Mouse (Mus musculus): ENCODE measurements around the gene Msantd3. TPM values are rescaled to one million over a fixed set of nuclear protein-coding genes. Genes with fewer than 3 reads are reported as not detected.

Msantd3 gene
- polyA plus RNA-seq, 1 experiment from 2014 or later, result 2.5 TPM

DNA sequence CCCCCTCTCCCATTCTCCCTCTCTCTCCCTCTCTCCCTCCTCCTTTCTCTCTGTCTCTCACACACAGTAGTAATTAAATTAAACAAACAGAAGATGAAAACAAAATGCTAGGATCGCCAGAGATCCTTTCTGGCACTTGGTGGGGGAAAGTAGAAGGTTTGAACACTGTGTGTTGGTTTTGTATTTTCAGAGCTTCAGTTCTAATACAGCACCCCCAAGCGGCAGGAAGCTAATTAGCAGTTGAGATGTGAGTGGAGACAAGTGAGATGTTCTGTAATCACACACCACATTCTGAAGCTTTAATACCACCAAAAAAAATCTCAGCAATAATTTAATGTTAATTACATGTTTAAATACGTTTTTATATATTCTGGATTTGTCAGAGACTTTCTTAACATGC lies 16.0 kb downstream of the Msantd3 start:
- Histone ChIP-seq H3K4me2 (no peak overlapping the region), H3K9ac (no peak overlapping the region), H3K27me3 (no peaks in the 10 kb centered on the region), H3K36me3 (replicated peaks) (no peaks in the 10 kb centered on the region), H3K27ac (replicated peaks) (no peak overlapping the region), H3K4me3 (replicated peaks) (no peak overlapping the region), H3K9me3 (replicated peaks) (no peaks in the 10 kb centered on the region), H3K4me1 (replicated peaks) (no peaks in the 10 kb centered on the region)
- no peak for ATAC-seq (ENCODE audit: insufficient read depth)
- 8% methylated on average over 3 of the region's 3 CpGs for WGBS (ENCODE audit: insufficient replicate concordance)

GRCm38 (mm10) chr4:48559652-48560051 lies 19.9 kb downstream of the Msantd3 start:
- Histone ChIP-seq H3K27me3 (no peaks in the 10 kb centered on the region), H3K9me3 (replicated peaks) (no peaks in the 10 kb centered on the region), H3K4me2 (no peak overlapping the region), H3K27ac (replicated peaks) (no peak overlapping the region), H3K4me3 (replicated peaks) (no peak overlapping the region), H3K9ac (no peak overlapping the region), H3K4me1 (replicated peaks) (no peaks in the 10 kb centered on the region), H3K36me3 (replicated peaks) (no peaks in the 10 kb centered on the region)
- WGBS (ENCODE audit: insufficient replicate concordance), result 75% methylated on average over 14 of the region's 14 CpGs
- ATAC-seq (ENCODE audit: insufficient read depth), result no peak

DNA sequence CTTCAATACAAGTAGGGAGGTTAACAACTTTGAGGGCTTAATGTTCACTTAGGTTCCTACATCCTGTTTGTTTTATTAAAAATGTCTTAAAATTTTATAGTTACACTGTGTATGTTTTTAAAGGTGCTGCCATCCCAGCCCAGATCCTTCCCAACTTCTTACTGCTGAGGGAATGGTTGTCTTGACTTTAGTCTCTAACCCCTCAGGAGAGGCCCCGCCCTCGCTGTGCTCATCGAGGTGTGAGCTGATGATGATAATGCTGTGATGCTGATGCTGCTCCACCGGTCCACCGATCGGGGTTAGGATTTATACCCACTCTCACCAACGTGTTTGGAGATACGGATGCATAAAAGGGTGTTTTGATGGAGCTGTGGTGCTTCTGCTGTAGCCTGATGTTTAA lies 22.1 kb downstream of the Msantd3 start:
- Histone ChIP-seq H3K9me3 (replicated peaks) (no peaks in the 10 kb centered on the region), H3K27ac (replicated peaks) (no peak overlapping the region), H3K9ac (no peak overlapping the region), H3K27me3 (no peaks in the 10 kb centered on the region), H3K4me3 (replicated peaks) (no peak overlapping the region), H3K36me3 (replicated peaks) (no peaks in the 10 kb centered on the region), H3K4me1 (replicated peaks) (no peaks in the 10 kb centered on the region), H3K4me2 (no peak overlapping the region)
- 71% methylated on average over 8 of the region's 8 CpGs for WGBS (ENCODE audit: insufficient replicate concordance)
- no peak for ATAC-seq (ENCODE audit: insufficient read depth)

DNA sequence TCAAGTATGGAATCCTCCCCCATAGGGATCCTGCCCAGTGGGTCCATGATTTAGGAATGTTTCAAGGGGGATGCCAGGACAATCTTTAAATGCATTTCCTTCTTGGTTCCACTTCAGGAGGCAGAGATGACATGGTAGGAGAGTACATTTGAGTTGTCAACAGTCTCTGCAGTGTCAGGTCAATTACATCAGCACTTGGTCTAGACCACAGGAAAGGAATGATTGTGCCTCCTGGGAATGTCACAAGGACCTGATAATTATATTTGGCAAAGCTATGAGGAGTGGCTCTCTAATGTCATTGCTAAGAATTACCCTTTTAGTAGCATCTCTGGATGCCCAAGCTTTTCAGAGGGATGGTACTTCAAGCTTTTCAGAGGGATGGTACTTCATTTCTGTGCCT lies 25.2 kb downstream of the Msantd3 start:
- no peaks in the 10 kb centered on the region for H3K4me1 ChIP-seq (replicated peaks)
- no peak for ATAC-seq (ENCODE audit: insufficient read depth)
- no peaks in the 10 kb centered on the region for H3K9me3 ChIP-seq (replicated peaks)
- no peak overlapping the region for H3K9ac ChIP-seq
- no peak overlapping the region for H3K4me2 ChIP-seq
- H3K27ac ChIP-seq (replicated peaks), result no peak overlapping the region
- H3K36me3 ChIP-seq (replicated peaks), result no peaks in the 10 kb centered on the region
- no peak overlapping the region for H3K4me3 ChIP-seq (replicated peaks)
- no peaks in the 10 kb centered on the region for H3K27me3 ChIP-seq

GRCm38 (mm10) chr4:48576361-48576760 lies 36.6 kb downstream of the Msantd3 start:
- Histone ChIP-seq H3K4me3 (replicated peaks) (no peak overlapping the region), H3K9ac (no peak overlapping the region), H3K36me3 (replicated peaks) (no peaks in the 10 kb centered on the region), H3K27ac (replicated peaks) (no peak overlapping the region), H3K27me3 (no peaks in the 10 kb centered on the region), H3K4me2 (no peak overlapping the region), H3K4me1 (replicated peaks) (no peaks in the 10 kb centered on the region), H3K9me3 (replicated peaks) (no peaks in the 10 kb centered on the region)
- ATAC-seq (ENCODE audit: insufficient read depth), result no peak
- WGBS (ENCODE audit: insufficient replicate concordance), result 65% methylated on average over 7 of the region's 7 CpGs

DNA sequence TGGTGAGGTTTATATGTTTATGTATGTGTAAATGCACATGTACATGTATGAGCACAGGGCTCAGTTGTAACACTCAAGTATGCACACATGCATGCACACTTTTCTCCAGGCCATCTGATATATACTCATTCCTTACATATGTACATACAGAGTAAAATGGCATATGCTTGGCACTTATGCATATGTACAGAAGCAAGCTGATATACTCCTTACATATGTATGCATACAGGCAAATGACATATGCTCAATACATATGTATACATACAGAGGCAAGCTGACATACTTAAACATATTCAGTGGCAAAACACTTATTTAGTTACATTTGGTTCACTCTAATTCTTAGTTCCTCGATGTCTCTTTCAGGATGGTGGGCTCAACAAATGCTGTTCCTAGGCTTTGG lies 38.1 kb downstream of the Msantd3 start:
- Histone ChIP-seq H3K4me1 (replicated peaks) (no peaks in the 10 kb centered on the region), H3K9ac (no peak overlapping the region), H3K9me3 (replicated peaks) (no peaks in the 10 kb centered on the region), H3K4me2 (no peak overlapping the region), H3K36me3 (replicated peaks) (no peaks in the 10 kb centered on the region), H3K4me3 (replicated peaks) (no peak overlapping the region), H3K27me3 (peaks cover 1% of the 10 kb centered on the region; the same call in 1 of the 2 replicates), H3K27ac (replicated peaks) (no peak overlapping the region)
- WGBS (ENCODE audit: insufficient replicate concordance), result 61% methylated on average over 1 of the region's 1 CpGs
- ATAC-seq (ENCODE audit: insufficient read depth), result no peak

DNA sequence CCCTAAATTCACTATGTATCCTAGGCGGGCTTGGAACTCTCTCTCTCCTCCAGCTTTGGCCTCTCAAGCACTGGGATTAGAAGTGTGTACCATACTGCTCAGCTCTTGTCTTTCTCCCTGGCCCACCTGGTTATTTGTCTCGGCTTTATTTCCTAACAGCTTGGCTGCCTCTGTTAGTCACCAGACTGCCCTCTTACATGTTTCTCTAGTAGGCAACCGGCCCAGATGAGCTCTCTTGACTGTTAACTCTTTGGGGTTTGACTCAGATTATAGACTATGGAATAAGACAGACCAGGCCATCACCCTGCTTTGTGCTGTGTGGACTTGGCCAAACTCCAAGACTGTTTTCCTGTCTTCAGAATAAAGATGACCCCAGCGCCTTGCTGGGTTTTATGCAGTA lies 38.7 kb downstream of the Msantd3 start:
- 36% methylated on average over 4 of the region's 4 CpGs for WGBS (ENCODE audit: insufficient replicate concordance)
- Histone ChIP-seq H3K4me2 (no peak overlapping the region), H3K36me3 (replicated peaks) (no peaks in the 10 kb centered on the region), H3K4me1 (replicated peaks) (no peaks in the 10 kb centered on the region), H3K4me3 (replicated peaks) (no peak overlapping the region), H3K27ac (replicated peaks) (no peak overlapping the region), H3K9me3 (replicated peaks) (no peaks in the 10 kb centered on the region), H3K27me3 (peaks cover 7% of the 10 kb centered on the region), H3K9ac (no peak overlapping the region)
- ATAC-seq (ENCODE audit: insufficient read depth), result no peak

- Histone ChIP-seq H3K4me1 (replicated peaks) (no peaks in the 10 kb centered on the region), H3K36me3 (replicated peaks) (no peaks in the 10 kb centered on the region), H3K9me3 (replicated peaks) (no peaks in the 10 kb centered on the region), H3K4me3 (replicated peaks) (no peak overlapping the region), H3K27me3 (peaks cover 17% of the 10 kb centered on the region), H3K9ac (no peak overlapping the region), H3K4me2 (no peak overlapping the region), H3K27ac (replicated peaks) (no peak overlapping the region)
- no peak for ATAC-seq (ENCODE audit: insufficient read depth)
- 51% methylated on average over 6 of the region's 6 CpGs for WGBS (ENCODE audit: insufficient replicate concordance)
These were observed 39.9 kb downstream of the Msantd3 start for GRCm38 (mm10) chr4:48579475-48580110.

DNA sequence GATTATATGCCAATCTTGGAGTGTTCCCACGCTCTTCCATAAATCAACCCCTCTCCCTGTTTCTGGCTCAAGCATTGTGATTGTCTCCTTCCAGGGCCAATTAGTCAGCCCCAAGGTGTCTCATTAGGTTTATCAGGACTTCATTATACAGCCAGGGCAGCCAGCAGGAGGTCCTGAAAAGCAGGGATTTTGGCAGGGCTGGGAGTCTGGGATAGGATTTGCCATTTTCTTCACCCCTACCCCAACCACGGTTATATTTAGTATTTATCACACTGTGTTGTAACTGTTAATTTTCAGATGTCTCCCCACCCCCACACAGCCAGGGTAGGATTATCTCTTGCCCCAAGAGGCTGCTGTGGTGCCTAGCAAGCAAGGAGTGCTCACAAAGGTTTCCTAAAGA lies 41.5 kb downstream of the Msantd3 start:
- no peak overlapping the region for H3K9ac ChIP-seq
- no peak overlapping the region for H3K4me3 ChIP-seq (replicated peaks)
- no peak overlapping the region for H3K27ac ChIP-seq (replicated peaks)
- no peaks in the 10 kb centered on the region for H3K4me1 ChIP-seq (replicated peaks)
- H3K36me3 ChIP-seq (replicated peaks), result no peaks in the 10 kb centered on the region
- H3K4me2 ChIP-seq, result no peak overlapping the region
- H3K27me3 ChIP-seq, result peaks cover 33% of the 10 kb centered on the region
- WGBS (ENCODE audit: insufficient replicate concordance), result 34% methylated on average over 2 of the region's 2 CpGs
- ATAC-seq (ENCODE audit: insufficient read depth), result no peak
- H3K9me3 ChIP-seq (replicated peaks), result no peaks in the 10 kb centered on the region

- ATAC-seq (ENCODE audit: insufficient read depth), result no peak
- H3K9ac ChIP-seq, result no peak overlapping the region
- no peak overlapping the region for H3K4me2 ChIP-seq
- no peak overlapping the region for H3K4me3 ChIP-seq (replicated peaks)
- WGBS (ENCODE audit: insufficient replicate concordance), result 49% methylated on average over 2 of the region's 3 CpGs
- H3K4me1 ChIP-seq (replicated peaks), result no peaks in the 10 kb centered on the region
- H3K36me3 ChIP-seq (replicated peaks), result no peaks in the 10 kb centered on the region
- peaks cover 38% of the 10 kb centered on the region for H3K27me3 ChIP-seq
- no peak overlapping the region for H3K27ac ChIP-seq (replicated peaks)
- no peaks in the 10 kb centered on the region for H3K9me3 ChIP-seq (replicated peaks)
These were observed 42.3 kb downstream of the Msantd3 start for GRCm38 (mm10) chr4:48581993-48582392.

GRCm38 (mm10) chr4:48582941-48583340 lies 43.2 kb downstream of the Msantd3 start:
- Histone ChIP-seq H3K9me3 (replicated peaks) (no peaks in the 10 kb centered on the region), H3K4me3 (replicated peaks) (no peak overlapping the region), H3K4me1 (replicated peaks) (no peaks in the 10 kb centered on the region), H3K9ac (no peak overlapping the region), H3K27me3 (peaks cover 40% of the 10 kb centered on the region), H3K36me3 (replicated peaks) (no peaks in the 10 kb centered on the region), H3K4me2 (no peak overlapping the region), H3K27ac (replicated peaks) (no peak overlapping the region)
- 54% methylated on average over 2 of the region's 2 CpGs for WGBS (ENCODE audit: insufficient replicate concordance)
- ATAC-seq (ENCODE audit: insufficient read depth), result no peak
